Mouse (Mus musculus) brain, embryonic 14.5 days (tissue): ENCODE results near the gene Smok2a.
"Not testable (repeated sequence)": the region's sequence is repeated elsewhere in the genome, so short reads cannot be mapped to it uniquely, and the experiment has no call there.

Experiments
- CTCF ChIP-seq: fragments of 200-500 bp; IDR thresholded peaks from 2 replicates; pipeline ENCODE4 v1.5.1; 2012; ENCODE audit warnings: inconsistent platforms, mild to moderate bottlenecking, moderate library complexity, borderline replicate concordance; ENCODE audit not compliant: insufficient read depth, insufficient read length; ENCODE audit errors: extremely low read depth
- POLR2A ChIP-seq: fragments of 200-500 bp; IDR thresholded peaks from 2 replicates; pipeline ENCODE4 v1.6.1; 2012; ENCODE audit warnings: mild to moderate bottlenecking, inconsistent platforms, borderline replicate concordance; ENCODE audit not compliant: poor library complexity, insufficient read depth, insufficient read length, severe bottlenecking; ENCODE audit errors: extremely low read depth

GRCm38 (mm10) chr17:13186541-13186940 lies 34.4 kb upstream of the Smok2a start:
- TF ChIP-seq POLR2A, CTCF: not testable (repeated sequence)
